Mouse (Mus musculus) left cerebral cortex, postnatal 14 days (tissue): Measurements from ENCODE around the gene Ccnd3. TPM values are rescaled to one million over a fixed set of nuclear protein-coding genes. Genes with fewer than 3 reads are reported as not detected.
"Not testable (repeated sequence)": the region's sequence is repeated elsewhere in the genome, so short reads cannot be mapped to it uniquely, and the experiment has no call there.

ENCODE experiments used
- DNase-seq, 2 experiments: peaks; one replicate each; pipeline ENCODE4 v3.0.0; 2021 to 2022; ENCODE audit warnings: low spot score in 2 of 2, mixed read lengths in 1 of 2
- intact Hi-C: fragments of 180-260 bp; cut with DNase I; formaldehyde crosslinking; loops from one replicate; pipeline ENCODE4 v1.15.1; 2025
- total RNA-seq, 2 experiments: library from RNA; stranded (reverse); gene quantifications; 2 replicates each; pipeline ENCODE4 v1.2.3; 2021

Ccnd3 gene
- total RNA-seq, 2 experiments from 2014 or later: 30.1 to 30.7 TPM

DNA sequence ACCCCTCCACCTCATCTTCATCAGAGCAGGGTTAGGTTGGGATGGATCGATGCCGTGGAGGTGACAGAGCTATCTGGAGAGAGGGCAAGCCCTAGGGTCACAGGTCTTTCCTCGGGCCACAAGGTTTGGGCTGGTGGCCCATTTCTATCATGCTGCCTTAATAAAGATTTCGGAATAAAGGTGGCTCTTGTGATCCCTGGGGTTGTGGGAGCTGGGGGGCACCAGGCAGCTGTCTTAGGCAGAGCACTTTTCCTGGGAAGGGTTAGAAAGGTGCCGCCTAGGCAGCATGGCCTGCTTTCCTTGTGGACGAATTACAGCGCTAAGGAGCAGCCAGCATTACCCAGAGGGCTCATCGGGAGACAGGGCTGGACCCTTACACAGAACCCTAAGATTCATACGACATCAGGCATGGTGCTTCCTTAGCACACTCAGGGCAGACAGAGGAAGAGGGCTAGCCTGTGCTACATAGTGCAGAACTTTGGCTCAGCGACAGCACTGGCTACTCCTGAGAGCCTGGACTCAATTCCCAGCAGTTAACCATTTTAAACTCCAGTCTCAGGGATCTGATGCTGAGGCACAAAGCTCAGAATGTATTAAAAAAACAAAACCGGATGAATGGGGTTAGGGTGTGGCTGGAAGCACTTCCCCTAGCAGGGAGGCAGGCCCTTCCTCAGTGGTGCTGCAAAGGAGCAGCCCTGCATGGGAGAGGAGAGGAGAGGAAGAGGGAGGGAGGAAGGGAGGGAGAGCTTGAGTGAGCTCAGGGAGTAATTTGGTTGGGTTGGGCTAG lies 94.9 kb downstream of the Ccnd3 start:
- intact Hi-C loops: loop anchor here (10.0 kb wide), 1 partner anchor 215 kb away; the partner anchor contains the start of gene Guca1b
- DNase-seq: no peak

DNA sequence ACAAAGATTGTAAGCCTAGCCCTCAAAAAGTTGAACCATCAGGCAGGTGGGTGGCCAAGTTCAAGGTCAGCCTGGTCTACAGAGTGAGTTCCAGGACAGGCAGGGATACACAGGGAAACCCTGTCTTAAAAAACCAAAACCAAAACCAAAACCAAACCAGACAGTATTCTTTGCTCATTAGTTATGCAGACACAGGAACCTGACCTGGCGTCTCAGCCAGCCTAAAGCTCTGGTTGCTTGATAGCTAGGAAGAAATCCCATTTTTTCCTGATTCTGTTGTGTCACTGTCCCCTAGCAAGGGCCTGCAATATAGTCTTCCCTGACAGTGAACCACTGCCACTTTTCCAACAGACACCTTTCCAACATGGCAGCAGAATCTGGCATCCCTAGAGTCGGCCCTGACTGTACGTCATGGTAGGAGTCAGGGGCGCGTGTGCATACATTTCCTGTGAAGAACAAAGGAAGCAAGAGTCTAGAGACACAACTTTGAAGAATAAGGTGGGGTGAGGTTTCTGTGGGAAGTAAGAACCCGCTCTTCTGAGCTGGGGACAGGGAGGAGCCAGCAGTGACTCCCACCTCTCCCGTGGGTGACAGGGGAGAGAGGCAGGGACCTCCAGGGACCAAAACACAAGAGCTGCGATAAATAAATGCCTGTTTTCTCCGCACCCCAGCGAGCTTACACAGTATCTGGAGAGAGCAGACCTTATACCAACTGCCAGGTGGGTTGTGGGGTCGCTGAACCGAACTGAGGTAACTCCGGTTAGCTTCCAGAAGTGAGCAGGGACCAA lies 95.9 kb downstream of the Ccnd3 start:
- intact Hi-C loops: no loop called here

DNA sequence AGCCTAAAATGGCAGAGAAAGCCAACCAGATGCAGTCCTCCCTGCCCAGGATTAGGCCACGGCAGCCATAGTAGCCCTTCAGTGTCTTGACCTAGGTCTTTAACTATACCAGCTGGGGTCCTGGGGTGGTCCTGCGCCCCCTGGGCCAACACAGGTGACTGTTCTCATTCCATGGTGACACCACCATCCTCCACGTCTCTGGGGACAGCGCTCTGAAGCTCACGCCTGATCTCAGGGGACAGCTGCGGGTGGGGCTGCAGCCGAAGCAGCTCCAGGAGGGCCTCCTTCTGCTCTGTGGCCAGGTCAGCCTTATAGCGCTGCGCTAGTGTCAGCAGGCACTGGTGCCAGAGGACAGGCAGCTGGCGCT lies 96.5 kb downstream of the Ccnd3 start:
- DNase-seq: no peak
- intact Hi-C loops: no loop called here

More for the DNA sequence above, 95.9 kb downstream of the Ccnd3 start:
- DNase-seq: no peak

DNA sequence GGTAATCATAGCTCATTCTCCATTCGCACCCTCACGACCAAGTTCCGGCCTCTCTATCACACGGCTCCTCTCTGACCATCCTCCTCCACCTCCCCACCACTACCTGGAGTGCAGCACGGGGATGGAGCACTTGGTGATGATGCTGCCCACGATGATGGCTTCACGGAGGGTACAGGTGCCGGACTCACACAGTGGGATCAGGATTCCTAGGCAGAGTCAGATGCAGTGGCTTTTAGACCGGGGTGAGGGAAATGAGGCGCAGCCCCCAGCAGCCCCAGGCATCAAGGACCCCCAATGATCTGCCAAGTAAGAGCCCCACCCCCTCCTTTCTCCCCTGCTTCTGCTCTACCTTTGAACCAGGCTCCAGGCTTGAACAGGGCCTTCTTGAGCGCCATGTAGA lies 97.4 kb downstream of the Ccnd3 start:
- no peak for DNase-seq

DNA sequence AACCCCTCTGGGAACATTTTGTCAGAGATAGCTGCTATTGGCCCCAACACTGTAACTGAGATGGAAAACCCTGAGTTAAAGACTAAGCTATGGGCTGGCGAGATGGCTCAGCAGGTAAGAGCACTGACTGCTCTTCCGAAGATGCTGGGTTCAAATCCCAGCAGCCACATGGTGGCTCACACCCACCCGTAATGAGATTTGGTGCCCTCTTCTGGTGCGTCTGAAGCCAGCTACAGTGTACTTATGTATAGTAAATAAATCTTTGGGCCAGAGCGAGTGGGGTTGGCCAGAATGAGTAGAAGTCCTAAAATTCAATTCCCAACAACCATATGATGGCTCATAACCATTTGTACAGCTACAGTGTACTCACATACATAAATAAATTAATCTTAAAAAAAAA lies 101.4 kb downstream of the Ccnd3 start:
- no peak for DNase-seq
- intact Hi-C loops: no loop called here

More for the DNA sequence above, 97.4 kb downstream of the Ccnd3 start:
- intact Hi-C loops: no loop called here

DNA sequence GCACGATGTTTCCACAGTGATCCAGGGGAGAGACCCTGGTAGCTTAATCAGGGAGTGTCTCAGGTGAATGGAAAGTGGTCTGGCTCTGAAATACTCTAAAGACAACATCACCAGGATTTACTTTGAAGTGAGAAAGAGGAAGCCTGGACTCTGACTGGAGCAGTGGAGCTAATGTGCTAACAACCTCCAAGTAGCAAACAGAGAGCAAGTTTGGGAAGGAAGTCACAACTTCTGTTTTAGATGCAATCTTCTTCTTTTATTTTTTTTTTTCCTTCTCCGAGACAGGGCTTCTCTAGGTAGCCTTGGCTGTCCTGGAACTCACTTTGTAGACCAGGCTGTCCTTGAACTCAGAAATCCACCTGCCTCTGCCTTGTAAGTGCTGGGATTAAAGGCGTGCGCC lies 104.3 kb downstream of the Ccnd3 start:
- intact Hi-C loops: no loop called here
- no peak for DNase-seq

DNA sequence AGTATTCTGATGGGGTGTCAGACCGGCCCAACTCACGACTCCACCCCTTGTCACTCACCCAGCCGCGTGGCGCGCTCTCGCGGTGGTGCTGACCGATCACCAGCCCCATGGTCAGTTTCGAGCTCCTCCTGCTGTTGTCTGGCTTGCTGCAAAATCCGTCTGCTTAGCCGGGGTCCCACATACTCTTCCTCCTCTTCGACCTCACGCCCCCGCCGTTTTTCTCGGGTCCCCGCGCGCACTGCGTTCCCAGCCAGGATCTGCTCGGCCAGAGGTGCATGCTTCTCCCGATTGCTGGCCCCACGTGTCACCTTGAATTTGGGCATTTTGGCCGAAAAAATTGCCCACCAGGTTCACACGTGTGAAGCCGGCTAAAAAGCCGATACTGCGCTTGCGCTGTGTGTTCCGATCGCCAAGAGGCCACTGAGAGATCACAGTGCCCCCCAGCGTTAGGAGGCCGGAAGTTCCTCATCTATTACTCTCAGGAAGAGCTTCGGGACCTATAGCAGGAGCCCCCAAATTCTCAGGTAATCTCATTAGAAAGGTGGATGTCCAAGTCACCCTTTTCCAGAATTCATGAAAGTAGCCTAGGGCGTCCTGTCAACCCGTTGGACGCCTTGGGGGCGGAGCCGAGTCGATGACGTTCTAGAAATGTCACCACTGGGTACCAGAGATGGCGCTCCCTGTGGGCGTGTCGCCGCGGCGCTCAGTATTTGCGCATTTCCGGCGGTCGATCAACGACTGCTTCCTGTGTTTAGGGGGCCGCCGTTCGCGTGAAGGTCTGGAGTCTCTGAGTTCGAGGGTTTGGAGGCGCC lies 106.2 kb downstream of the Ccnd3 start, which contains the start of the genes Bysl, Med20 and Gm20517:
Gene Bysl, minus strand, starts transcription at position 644 of the 812 bp plus-strand sequence.
Gene Med20, plus strand, starts transcription at position 734 of the 812 bp plus-strand sequence.
Gene Gm20517, plus strand, starts transcription at position 741 of the 812 bp plus-strand sequence.
- peak; percentile 97 to 98 for DNase-seq
- intact Hi-C loops: loop anchor here (5.0 kb wide), 1 partner anchor 71 kb away; no protein-coding TSS in a partner anchor

DNA sequence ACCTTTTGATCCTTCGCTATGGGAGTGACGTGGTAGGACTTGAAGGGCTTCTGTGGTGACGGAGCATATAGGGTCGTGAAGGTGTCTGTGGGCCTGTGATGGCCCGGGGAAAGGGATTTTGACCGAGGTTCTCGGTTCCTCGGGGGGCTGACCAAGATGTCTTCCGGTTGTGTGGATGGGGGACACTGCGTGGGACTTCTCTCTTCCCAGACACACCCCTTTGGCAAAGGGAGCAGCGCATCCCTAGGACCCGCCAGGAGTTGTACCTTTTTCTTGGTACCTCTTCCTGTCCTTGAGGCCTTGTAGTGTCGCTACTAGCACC lies 106.8 kb downstream of the Ccnd3 start:
- no peak for DNase-seq
- intact Hi-C loops: loop anchor here (5.0 kb wide), 1 partner anchor 71 kb away; no protein-coding TSS in a partner anchor

DNA sequence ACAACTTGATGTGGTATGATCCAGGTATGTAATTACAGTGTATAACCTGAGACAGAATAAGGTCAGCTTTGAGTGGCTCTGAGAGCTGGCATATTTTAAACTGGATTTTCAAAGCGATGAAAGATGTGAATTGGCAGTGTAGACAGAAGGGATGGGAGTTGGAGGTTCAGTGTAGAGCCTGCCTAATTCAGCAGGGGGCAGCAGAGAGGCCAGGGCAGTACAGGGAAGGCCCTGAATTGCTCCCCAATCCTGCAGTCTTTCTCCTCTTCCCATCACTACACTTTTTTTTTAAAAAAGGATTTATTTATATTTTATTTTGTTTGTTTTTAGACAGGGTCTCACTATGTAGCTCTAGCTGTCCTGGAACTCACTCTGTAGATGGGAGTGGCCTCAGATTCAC lies 109.2 kb downstream of the Ccnd3 start:
- intact Hi-C loops: loop anchor here (5.0 kb wide), 1 partner anchor 68 kb away; no protein-coding TSS in a partner anchor
- DNase-seq: no peak

DNA sequence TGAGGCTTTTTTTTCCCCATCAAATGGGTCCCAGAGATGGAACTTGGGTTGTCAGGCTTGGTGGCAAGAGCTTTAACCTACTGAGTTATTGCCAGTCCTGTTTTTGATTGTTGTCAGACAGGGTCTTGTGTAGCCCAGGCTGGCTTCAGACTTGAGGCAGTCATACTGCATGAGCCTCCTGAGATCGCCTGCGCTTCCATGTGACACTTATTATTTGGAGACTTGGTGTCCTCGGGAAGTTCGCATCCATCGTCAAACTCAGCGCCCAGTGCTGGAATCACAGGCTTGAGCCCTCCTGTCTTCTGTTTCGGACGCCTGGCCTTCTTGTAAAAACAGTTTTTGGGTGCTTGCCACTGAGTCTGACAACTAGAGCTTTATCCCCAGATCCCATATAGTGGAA lies 111.3 kb downstream of the Ccnd3 start:
- DNase-seq: no peak
- intact Hi-C loops: no loop called here

DNA sequence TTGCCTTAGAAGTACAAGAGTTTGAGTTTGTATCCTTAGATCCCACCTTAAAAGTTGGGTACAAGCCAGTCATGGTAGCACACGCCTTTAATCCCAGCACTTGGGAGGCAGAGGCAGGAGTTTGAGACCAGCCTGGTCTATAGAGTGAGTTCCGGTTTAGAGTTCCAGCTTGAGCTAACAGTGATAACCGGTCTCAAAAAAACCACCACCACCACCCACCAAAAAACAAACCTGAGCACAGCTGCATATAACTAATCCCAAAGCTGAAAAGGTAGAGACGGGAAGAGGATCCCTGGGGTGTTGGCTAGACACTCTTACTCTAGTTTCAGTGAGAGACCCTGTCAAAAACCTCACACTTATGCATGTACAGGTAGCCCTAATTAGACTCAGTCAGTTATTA lies 111.8 kb downstream of the Ccnd3 start:
- DNase-seq: no peak
- intact Hi-C loops: no loop called here

DNA sequence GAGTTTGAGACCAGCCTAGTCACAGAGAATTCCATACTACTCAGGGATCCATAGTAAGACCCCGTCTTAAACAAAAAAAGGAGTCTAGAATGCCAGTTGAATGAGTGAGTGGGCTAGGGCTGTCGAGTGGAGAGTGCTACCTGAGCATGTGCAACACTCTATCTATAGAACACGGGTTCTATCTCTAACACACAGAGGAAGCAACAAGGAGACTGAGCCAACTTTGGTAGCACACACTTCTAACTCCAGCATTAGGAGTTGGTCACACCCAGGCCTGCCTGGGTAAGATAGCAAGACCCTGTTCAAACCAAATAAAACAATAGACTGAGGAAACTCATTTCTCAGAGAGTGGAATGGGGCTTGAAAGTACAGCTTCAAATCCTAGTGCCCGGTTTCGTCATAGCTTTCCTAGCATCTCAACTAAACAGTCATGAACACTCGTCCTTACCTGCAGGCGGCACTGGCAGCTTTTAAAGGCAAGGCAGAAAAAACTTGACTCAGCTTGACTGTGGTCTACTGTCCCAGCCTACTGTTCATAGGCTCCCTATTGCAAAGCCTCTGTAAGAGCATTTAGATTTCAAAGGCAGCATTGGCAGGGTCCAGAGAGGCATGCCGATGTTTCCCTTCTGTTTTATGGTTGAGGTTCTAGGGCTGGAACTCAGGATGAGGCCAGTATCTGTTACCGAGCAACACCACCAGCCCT lies 112.9 kb downstream of the Ccnd3 start:
- no peak for DNase-seq
- intact Hi-C loops: no loop called here

DNA sequence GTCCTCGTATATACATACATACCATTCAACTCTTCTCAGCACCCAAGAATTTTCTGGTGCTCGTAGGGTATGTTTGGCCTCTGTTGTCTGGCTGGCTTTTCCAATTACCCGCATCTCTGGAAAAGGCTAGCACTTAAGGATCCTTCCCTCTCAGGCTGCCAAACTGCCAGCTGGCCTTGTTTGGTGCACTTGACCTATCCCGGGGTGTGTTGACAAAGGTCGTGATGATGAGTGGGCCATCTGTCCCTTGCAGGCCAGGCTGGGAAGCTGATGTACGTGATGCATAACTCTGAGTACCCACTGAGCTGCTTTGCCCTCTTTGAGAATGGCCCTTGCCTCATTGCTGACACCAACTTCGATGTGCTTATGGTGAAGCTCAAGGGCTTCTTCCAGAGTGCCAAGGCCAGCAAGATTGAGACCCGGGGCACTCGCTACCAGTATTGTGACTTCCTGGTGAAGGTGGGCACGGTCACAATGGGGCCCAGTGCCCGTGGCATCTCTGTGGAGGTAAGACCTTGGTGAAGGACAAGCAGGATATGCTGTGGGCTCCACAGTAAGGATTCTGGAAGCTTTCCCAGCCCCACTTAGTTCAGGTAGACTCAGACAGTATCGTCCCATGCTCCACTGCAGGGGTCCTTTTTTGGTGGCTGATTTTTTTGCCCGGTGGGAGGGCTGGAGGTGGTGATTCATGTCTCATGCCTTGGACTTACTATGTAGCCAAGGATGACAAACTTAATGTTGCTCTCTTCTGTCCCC lies 113.9 kb downstream of the Ccnd3 start:
- intact Hi-C loops: no loop called here
- DNase-seq: no peak

DNA sequence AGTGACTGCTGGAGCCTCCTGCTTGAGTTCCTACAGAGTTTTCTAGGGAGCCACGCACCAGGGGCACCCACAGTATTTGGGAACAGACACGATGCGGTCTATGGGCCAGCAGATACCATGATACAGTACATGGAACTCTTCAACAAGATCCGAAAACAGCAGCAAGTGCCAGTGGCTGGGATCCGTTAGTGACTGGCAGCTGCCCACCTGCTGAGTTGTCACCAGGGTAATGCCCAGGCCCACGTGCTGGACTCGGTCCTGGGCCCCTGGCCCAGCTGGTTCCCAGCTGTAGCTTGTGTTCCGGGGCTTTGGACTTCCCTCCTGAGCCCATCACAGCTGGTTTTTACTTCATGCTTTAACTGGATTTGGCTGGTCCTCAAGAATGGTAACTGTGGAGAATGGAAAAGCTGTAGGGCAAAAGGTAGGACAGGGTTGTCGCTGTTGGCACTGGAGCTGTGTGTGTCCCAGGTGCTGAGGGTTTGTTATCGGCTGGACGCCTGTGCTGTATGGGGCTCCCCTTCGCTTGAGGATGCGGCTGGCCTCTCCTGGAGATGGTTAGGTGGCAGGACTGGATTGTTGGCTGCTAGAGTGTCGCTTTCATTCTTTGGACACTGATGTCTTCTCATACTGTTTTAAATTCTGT lies 118.2 kb downstream of the Ccnd3 start:
- intact Hi-C loops: no loop called here
- no peak for DNase-seq

DNA sequence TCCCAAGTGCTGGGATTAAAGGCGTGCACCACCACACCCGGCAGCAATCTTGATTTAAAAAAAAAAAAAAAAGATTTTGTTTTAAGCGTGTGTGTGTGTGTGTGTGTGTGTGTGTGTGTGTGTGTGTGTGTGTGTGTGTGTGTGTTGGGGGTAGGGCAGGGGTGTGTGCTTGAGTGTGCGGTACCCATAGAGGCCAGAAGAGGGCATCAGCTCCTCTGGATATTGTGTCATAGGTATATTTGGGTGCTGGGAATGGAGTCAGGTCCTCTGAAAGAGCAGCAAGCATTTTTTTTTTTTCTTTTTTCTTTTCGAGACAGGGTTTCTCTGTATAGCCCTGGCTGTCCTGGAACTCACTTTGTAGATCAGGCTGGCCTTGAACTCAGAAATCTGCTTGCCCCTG lies 119.7 kb downstream of the Ccnd3 start:
- DNase-seq, intact Hi-C loops: not testable (repeated sequence)

DNA sequence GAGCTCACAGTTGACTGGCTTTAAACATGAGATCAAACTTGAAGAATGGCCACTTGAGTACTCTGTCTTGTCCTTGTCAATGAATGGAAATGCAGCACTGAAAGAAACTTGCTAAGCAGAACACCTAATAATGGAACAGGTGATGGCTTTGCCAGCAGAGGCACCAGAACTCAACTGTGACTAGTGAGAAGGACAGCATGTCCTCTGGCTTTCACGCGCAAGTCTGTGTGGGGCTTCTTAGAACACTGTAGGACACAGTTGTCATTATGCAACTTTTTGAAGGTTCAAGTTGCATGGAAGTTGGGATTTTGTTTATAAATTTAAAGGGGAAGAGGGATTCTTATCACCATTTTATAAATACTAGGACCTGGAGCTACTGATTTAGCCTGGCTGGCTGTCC lies 120.2 kb downstream of the Ccnd3 start:
- intact Hi-C loops: loop anchor here (5.0 kb wide), 1 partner anchor 52 kb away; no protein-coding TSS in a partner anchor
- no peak for DNase-seq

DNA sequence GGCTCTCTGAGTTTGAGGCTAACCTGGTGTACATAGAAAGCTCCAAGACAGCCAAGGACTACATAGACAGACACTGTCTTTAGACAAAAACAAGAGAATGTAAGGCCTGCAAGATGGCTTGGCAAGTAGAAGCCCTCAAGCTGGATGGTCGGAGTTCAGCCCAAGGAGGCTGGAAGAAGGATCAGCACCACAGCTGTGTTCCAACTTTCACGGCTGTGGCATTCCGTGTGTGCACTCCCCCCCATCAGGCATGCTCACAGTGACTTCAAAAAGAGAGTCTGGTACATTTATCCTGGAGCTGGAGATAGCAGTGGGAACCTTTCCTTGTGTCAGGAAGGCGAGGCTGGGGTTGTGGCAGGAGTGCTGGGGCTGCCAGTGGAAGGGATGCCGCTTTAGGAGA lies 121.2 kb downstream of the Ccnd3 start:
- intact Hi-C loops: loop anchor here (5.0 kb wide), 1 partner anchor 51 kb away; no protein-coding TSS in a partner anchor
- DNase-seq: no peak

DNA sequence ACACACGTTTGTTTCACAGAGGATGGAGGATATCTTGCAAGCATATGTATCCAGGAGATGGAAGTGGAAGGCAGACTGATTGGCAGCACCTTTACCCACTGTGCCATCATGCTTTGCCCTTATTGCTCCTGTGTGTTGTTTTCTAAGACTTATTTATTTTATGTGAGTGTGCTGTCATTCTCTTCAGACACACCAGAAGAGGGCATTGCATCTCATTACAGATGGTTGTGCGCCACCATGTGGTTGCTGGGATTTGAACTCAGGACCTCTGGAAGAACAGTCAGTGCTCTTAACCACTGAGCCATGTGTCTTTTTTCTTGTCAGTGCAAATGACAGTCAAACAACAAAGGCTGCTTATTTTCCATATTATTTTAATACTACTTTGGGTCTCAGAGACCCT lies 122.9 kb downstream of the Ccnd3 start:
- intact Hi-C loops: loop anchor here (5.0 kb wide), 1 partner anchor 50 kb away; no protein-coding TSS in a partner anchor
- DNase-seq: no peak
